Mouse (Mus musculus): ENCODE results near the gene Epor.

Epor gene

DNA sequence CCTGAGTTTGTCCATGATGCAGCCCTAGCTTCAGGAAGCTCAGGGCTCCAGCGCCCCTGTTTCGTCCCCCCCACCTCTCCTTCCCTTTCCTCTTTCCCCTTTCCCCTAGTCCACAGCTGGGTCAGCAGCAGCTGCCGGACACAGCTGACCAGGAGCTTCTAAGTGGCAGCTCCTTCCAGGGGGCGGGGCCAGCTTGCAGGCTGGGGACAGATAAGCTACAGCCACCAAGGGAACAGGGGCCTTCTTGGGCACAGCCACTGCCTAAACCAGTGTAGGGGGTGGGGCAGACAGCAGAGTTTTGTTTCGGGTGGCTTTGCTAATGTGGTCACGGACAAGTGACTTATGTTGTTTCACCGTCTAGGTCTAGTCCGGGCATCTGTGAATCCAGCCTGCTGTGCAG is at the start of gene Epor:
Gene Epor, minus strand, starts transcription at position 90 of the 400 bp plus-strand sequence.
- no peak for DNase-seq (ENCODE audit: low read depth)

DNA sequence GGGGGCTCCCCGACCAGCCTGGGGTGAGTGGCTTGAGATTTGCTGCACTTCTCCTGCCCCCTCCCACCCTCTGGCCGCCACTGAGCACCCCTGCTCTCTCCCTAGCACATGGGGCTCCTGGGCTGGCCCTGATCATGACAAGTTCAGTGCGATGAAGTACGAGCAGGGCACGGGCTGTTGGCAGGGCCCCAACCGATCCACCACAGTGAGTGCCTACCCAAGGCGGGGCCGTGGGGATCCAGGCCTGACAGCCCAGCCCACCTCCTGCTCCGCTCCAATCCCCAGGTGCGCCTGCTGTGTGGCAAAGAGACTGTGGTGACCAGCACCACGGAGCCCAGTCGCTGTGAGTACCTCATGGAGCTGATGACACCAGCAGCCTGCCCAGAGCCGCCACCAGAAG is 49.4 kb upstream of the Epor start:
- no peak for DNase-seq (ENCODE audit: low read depth)

DNA sequence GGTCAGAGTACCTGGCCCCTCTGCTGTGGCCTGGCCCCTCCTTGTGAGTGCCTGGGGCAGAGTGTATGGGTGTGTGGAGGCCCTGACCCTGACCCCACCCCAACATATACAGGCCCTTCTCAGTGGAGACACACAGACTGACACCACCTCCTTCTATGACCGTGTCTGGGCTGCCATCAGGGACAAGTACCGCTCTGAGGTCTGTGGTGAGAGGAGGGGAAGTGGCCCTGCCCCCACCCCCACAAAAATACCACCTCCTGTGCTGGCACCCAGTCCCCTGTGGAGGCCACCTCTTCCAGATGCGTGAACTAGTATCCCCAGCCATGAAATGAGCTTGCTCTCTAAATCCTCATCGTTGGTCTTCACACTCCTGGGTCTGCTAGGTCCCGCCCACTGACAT is 47.7 kb upstream of the Epor start:
- no peak for DNase-seq (ENCODE audit: low read depth)

DNA sequence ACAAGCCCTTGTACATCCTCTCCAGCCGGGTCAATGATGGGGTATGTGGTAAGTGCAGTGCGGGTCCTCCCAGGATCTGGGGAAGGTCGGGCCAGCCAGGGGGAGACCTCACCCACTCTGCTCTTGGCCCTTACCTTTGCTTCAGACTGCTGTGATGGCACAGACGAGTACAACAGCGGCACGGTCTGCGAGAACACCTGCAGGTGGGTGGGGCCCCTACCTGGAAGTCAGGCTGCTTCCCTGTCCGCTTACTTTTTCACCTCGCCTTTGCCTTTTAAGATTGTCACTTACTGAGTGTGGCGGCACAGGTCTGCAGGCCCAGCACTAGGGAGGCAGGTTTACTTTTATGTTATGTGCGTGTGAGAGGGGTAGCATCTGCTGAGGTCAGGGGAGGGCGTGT is 41.2 kb upstream of the Epor start:
- DNase-seq (ENCODE audit: low read depth) = no peak

DNA sequence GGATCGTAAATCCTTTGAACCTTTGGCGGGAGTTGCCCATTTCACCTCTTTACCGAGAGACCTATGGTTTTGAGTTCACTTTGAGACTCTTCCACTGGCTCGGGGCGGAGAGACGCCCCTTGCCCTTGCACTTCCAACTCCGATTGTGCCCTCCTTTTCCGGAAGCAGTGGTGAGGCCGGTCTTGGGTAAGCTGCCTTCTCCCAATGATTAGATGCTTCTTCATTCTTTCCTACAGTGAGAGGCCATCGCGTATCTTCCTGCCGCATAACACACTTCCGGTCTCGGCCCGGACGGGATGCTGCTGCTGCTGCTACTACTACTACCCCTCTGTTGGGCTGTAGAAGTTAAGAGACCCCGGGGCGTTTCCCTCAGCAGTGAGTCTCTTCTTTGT is 39.9 kb upstream of the Epor start:
- DNase-seq (ENCODE audit: low read depth) = peak; percentile 69

DNA sequence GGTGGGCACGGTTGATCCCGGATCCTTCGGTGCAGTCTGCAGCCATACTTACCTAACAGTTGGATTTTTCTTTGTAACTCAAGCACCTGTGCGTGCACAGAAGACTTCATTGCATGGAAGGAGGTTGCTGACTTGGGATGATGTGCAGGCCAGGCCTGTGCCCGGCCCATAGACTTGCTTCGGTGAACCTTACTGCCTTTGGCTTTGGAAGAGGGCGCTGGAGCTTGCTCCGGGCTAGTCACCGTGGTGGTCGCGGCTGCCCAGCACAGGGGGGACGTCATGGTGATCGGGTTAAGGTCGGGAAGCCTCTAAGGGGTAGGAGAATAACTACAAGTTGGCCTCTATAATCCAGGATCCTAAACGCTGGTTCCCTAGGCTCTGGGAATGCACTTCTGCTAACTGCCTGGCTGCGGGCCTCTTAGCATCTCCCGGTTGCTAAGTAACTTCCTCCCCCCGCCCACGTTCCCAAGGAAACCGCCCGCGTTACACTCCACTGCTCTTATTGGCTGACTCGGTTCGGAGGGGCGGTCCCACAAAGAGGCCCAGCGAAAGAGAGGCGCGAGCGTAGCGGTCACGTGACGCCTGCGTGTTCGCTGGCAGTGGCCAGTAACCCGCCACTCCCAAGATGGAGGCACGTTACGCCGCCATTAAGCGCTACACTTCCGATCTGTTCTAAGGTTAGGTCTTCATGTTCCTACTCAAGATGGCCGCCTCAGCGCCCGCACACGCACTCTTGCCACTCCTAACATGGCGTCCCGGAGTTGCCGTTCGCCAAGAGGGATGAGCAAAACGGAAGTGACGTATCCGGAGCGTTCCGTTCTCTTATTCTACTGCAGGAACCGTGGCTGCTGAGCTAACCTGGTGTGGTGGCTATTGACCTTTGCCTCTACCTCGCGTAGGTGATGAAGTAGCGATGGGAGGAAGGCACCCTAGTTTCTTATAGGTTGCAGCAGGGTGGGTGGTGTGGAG is 39.2 kb upstream of the Epor start, which contains the start of the genes Ccdc151 and Prkcsh:
Gene Ccdc151, minus strand, starts transcription at position 441 of the 969 bp plus-strand sequence.
Gene Prkcsh, plus strand, starts transcription at position 613 of the 969 bp plus-strand sequence.
- DNase-seq (ENCODE audit: low read depth) = peak; percentile 99

DNA sequence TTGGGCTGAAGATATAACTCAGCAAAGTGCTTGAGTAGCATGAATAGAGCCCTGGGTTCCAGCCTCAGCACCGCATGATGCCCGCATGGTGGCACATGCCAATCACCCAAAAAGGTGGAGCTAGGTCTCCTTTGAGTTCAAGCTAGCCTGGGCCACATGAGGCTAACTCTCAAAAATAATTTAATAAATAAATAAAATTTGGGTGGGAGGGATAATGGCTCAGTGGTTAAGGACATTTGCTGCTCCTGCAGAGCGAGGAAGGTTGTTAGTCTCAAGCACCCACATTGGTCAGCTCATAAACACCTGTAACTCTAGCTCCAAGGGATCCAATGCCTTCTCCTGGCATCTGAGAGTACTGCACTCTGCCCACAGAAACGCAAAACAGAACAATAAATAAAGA is 38.3 kb upstream of the Epor start:
- no peak for DNase-seq (ENCODE audit: low read depth)

DNA sequence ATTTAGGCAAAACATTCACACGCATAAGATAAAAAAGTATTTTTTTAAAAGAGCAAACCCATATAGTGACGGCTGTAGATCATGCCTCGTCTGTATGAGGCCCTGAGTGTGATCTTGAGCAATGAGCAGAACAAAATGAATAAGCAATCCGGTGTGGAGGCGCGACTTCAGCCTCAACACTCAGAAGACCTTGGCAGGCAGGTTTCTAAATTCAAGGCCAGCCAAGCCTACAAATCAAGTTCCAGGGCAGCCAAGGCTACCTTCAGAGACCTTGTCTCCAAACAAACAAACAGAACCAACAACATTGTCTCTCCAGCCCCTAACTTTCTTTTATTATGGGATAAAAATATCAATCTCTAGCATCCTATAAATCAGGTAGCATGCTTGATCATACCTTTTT is 37.0 kb upstream of the Epor start:
- no peak for DNase-seq (ENCODE audit: low read depth)

DNA sequence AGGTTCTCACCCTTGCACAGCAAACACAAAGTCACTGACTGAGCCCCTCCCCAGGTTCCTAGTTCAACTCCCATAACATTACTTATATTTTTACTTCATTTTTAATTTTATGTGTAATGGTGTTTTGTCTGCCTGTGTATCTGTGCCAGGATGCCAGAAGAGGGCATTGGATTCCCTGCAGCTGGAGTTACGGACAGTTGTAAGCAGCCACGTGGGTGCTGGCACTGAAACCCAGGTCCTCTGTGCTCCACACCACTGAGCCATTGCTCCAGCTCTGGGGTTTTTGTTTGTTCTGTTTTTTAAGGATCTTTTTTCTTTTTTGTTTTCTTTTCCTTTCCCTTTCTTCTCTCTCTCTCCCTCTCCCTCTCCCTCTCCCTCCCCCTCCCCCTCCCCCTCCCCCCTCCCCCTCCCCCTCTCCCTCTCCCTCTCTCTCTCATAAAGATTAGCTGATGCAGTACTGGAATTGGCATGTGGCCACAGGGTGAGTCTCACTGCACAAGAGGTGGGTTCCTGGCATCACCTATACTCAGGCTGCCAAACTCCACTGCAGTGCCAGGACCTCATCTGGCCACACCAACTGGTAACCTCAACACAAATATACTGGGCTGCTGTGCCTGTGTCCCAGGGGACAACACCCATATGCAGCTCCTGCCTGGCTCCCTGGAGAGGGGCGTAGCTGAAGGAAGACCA is 33.0 kb upstream of the Epor start:
- DNase-seq (ENCODE audit: low read depth) = peak; percentile 19

DNA sequence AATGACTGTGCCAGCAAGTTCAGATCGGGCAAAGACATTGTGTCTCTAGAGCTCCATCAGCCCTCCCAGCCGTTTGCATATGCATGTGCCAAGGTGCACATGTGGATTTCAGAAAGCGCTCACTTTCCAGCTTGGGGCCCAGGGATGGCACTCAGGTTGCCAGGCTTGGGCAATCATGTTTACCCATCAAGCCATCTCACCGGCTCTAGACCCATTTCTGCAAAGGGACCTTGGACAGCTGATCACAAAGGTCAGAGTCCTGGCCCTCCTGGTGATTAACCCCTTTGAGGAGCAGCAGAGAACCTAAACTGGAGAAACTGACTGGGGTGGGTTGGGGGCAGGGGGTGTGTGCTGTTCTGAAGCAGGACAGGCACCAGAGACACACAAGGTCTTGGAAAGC is 28.9 kb upstream of the Epor start:
- DNase-seq (ENCODE audit: low read depth) = no peak

DNA sequence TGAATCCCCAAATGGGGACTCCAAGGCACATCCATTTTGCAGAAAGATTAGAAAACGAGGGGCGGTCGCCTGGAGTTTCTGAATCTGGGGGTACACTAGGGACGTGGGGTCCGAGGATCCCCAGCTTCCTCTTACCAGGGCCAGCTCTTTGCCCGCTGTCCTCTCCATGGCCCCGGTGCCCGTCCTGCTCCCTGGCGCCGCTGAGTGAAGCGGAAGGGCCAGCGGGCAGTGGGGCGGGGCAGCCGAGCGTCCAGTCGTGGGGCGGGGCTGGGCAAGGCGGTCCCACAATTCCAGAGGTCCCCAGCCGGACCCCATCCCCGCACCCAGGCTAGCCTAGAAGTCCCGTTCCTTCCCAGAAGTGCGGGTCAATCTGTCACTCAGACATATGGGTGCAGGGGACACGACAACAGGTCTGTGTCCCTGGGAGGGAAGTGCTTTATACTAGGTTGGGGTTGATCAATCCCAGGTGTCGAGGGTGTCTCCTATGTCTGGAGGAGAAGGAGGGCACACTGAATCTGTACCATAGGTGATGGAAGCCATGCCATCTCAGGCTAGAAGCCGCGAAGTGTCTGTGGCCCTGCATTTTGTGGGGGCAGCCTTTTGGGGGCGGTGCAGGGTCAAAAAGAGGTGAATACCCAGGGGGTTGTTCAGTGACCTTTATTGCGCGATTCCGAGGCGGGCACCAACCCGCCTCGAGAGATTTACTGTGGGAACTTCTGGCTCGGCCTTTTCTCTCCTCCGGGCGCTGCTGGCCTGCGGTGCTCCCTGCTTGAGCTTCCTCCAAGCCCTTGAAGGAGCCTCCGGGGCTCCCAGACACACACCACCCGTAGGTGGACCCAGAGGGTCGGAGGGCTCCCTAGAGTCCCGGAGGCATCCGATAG is 26.2 kb upstream of the Epor start, which contains the start of gene Rgl3:
Gene Rgl3, minus strand, starts transcription at position 217 of the 881 bp plus-strand sequence.
- peak; percentile 58 for DNase-seq (ENCODE audit: low read depth)

DNA sequence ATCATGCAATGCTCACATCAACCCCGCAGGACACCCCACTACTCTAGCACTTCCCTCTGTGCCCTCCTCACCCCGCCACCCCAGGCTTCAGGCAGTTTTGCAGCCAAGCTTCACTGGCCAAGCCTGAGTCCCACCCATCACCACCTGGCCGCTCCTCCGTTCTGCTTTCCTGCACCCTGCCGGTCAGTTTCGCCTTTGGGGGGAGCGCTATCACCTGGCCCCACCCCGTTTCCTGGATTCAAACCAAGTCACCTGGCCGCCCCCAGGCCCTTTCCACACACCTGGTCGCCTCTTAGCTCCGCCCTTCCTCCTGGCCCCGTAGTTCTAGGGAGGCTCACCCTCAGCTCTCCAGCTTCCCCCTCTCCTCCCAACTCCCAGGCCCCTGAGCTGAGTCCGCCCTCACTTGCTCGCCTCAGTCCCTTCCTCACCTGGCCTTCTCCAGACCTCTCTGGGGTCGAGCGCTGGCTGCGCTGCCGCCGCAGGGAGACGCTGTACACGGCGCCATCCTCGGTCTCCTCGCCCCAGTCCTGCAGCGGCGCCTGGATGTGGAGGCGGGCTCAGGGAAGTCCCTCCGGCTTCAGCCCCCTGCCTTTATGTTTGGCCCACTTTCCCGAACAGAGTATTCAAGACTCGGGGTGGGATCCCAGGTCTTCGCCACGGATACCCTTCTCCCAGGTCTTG is 25.3 kb upstream of the Epor start:
- DNase-seq (ENCODE audit: low read depth) = no peak

DNA sequence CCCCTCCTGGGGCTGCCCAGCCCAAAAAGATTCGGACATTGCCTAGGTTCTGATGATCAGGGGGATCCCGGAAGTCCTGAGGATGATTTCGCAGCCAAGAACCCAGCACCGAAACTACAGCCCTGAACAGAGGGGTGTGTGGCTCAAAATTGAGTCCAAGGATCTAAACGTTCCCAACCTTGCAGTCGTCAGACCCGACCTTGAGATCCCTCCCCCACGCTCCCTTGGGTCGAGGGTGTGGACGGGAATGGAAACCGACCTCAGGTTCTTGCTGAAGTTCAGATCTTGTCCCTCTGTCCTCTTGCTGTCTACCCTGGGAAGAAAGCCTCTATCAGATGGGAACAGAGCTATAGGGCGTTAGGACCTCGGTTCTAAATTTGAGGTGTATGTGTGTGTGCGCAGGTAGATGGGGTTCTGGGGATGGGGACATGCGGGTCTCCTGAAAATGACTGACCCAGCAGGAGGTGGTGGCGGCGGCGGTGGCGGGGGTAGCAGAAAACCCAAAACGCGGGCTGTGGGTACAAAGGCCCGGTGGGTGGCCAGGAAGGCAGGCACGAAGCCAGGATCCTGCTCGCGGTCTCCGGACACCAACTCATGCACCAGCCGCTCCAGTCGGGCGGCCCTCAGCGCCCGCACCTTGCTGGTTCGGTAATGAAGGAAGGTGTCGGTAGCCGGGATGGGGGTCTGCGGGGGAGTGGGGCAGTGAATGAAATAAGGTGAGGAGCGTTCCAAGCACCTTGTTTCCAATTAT is 24.5 kb upstream of the Epor start:
- no peak for DNase-seq (ENCODE audit: low read depth)

DNA sequence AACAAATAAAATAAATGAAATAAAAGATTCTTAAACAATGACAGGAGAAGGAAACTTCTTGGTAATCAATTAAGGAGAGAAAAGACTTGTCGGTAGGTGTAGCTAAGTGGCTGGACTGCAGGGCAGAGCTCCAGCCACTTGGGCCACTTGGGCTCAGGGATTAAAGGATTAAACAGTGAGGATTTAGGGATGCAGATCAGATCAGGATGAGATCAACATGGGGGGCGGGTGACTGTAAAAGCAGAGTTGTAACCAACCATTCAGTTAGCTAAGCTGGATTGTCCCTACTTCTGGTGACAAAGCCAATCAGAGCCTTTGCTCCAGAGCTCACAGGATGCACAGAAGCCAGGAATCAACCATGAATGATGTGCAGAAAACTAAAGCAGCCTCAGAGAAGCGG is 20.6 kb upstream of the Epor start:
- DNase-seq (ENCODE audit: low read depth) = no peak

DNA sequence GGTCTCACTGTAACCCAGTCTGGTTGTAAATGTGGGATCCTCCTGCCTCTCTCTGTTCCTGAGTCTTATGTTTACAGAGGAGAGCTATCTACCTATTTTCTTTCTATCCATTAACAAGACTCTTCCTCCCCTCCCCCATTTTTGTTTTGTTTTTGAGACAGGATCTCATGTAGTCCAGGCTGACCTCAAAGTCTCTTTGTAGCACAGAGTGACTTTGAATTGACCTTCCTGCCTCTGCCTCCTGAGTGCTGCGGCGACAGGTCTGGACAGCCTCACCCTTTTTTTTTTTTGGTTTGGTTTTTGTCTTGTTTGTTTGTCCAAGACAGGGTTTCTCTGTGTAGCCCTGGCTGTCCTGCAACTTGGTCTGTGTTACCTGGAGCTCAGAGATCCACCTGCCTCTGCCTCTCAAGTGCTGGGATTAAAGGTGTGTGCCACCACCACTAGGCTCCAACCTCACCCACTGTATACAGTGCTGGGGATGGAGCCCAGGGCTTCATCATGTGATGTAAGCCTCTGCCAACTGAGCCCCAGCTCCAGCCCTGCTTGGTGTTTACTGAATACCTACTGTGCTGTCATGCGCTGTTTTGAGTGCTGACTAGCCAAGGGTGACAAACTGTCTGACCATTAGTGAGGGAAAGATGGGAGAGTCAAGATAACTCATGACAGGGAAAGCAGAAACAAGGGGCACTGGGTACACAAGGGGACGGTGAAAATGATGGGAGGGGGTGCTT is 15.3 kb upstream of the Epor start:
- no peak for DNase-seq (ENCODE audit: low read depth)

DNA sequence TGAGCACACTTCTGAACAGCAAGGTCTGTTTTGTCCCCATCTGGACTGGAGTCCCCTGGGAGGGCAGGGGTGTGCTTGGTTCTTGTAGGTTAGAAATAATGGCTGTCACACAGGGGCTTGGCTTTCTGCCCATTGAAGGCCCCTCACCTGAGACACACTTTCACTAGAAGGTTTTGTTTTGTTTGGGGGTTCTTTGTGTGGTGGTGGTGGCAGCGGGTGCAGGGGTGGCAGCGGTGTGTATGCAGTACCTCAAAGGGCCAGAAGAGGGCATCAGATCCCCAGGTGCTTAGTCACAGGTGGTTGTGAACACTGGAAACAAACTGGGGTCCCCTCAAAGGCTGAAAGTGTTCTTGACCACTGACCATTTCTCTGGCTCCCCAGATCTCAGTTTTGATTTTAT is 14.7 kb upstream of the Epor start:
- DNase-seq (ENCODE audit: low read depth) = peak; percentile 33

DNA sequence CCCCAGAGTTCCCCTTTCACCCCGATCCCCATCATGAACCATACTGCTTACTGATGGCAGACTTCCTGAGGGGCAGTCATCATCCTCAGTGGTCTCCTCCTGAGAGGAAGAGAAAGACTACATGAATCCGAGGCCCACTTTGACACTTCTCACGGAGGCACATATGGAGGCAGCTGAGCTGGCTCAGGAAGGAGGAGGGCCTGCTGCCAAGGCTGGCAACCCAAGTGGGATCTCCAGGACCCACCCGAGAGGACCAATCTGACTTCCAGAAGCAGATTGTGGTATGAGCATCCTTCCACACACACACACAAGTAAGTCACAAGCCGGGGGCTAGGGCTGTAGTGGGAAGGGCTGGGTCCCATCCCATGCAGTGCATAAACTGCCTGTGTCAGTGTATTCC is 14.0 kb upstream of the Epor start:
- DNase-seq (ENCODE audit: low read depth) = no peak

DNA sequence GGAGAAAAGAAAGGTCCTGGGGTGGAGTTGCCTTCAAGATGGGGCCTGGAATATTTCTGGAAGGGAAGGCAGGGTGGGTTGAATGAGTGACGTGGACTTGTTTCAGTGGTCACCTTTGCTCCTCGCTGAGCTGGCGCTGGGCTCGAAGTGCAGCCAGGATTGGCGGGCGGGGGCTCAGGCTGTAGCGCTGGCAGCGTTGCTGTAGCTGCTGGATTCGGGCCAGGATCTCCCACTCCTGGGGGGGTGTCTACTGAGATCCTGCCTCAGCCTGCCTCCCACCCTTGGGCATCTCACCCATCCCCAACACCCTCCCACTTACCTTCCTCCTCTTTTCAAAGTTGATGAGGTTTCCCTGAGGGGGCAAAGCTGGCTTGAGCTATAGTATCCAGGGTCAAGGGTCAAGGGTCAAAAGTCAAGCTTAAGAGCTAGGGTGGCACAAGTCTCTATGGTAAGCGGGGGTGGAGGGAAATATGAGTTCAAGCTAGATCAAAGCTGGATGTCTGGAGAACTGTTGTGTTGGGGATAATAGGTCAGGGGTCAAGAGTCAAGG is 13.4 kb upstream of the Epor start:
- DNase-seq (ENCODE audit: low read depth) = no peak

DNA sequence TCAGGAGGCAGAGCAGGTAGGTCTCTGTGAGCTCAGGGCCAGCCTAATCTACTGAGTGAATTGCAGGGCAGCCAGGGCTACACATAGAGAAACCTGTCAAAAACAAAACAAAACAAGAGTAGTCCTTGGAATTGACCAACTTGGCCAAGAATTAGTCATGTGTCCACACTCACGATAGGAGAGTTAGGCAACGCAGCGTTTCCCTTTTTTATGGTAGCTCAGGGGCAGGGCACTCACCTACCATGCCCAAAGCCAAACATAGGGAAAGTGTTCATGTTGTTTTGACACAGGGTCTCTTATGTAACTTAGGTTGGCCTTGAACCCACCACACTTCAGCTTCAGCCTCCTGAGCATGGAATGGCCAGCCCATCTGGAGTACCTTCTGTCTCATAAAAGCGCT is 6.0 kb upstream of the Epor start:
- no peak for DNase-seq (ENCODE audit: low read depth)

DNA sequence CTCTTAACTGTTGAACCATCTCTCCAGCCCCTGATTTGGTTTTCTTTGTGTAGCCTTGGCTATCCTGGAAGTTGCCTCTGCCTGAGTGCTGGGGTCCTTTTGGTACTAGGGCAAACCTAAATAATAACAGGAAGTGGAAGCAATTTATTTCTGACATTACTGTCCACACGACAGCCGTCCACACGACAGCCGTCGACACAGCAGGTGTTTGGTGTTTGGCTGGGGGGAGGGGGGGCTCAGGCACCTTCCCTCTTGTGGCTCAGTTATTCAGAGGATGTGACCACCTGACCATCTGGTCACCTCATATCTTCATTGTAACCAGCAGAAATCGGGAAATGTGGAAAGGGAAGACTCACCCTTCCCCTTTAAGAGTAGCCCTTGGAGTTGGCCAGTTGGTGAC is 5.6 kb upstream of the Epor start:
- no peak for DNase-seq (ENCODE audit: low read depth)
